Mouse (Mus musculus) cerebellum, adult 11 months (tissue): ENCODE measurements around the gene Zfpm1.

Experiments
- DNase-seq: peaks from one replicate; pipeline ENCODE4 v3.0.0; 2022

The Zfpm1 gene

GRCm38 (mm10) chr8:122329553-122330239 is 47.8 kb downstream of the Zfpm1 start:
- DNase-seq, result no peak

DNA sequence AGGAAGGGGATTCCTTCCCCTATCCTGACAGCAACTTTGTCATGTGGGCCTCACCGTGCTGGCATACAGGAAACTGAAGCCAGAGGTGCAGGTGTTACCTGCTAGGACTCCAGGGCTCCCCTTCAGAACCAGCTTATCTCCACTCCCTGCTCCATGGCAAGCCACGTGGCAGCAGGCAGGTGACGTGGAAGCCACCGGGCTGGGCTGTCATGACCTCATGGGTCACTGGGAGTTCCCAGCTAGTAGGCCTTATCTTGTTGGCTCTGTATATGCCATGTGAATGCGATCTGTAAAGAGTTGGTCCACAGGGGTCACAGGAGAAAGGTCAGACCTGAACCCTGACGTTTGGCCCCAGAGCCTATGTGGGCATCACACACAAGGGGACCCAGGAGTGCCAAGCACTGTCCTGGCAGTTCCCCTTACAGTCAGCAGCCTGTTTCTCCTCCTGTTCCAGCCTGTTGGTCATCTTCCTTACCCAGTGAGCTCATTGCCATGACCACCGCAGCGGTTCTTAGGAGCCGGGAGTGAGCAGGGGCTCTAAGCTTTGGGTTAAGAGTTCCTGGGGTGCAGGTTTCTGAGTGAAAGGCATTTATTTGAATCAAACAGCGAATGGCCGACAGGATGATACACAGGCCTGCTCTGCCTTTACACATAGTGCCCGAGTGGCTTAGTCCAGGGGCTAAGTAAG is 48.6 kb downstream of the Zfpm1 start:
- no peak for DNase-seq

DNA sequence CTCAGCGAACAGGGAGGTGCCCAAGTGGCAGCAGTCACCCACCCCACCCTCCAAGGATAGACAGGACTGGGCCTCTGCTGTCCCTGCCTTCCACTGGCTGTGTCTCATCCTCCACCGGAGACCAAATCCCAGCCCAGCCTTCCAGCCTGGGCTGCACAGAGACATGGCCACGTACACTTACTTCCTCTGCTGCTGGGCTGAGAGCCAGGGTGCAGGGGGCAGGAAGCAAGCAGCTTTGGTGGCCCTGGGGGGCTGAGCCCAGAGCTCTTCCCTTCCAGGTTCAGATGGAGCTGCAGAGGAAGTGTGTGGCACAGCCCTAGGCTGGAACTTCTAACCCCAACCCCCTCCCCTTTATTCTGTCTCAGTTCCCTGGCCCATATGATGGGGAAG is 49.2 kb downstream of the Zfpm1 start:
- no peak for DNase-seq

DNA sequence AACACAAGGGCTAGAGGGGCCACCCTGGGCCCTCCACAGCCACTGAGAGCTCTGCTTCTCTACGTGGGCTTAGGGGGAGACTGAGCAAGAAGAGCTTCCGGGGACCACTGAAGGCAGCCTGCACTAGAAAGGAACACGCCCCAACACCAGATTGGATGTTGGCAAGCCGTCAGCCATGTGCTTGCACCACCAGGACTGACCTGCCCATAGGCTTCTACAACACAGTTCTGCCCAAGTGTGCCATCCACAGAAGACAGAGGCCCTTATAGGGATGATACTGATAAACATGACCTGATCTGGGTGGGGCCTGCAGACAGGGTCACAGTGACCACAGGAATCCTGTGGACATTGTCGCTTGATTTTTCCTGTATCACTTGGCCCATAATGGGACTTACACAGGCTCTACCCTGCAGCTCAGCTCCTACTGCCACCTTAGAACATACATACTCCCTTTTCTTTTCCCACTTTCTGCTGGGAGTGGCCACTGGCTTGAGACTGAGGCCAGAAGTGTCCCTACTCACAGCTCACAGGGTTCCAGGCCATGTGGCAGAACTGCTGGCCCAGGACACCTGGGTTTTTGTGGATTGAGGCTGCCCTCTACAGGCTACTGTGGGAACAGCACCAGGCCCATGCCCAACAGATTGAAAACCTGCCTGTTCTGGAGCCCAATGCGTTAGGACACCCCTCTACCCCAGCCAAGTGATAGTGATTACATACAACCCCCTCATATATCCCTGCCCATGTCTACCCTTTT is 51.0 kb downstream of the Zfpm1 start:
- peak; percentile 83 for DNase-seq

- DNase-seq, result peak; percentile 21
Observed at GRCm38 (mm10) chr8:122333531-122333930, 51.6 kb downstream of the Zfpm1 start.

DNA sequence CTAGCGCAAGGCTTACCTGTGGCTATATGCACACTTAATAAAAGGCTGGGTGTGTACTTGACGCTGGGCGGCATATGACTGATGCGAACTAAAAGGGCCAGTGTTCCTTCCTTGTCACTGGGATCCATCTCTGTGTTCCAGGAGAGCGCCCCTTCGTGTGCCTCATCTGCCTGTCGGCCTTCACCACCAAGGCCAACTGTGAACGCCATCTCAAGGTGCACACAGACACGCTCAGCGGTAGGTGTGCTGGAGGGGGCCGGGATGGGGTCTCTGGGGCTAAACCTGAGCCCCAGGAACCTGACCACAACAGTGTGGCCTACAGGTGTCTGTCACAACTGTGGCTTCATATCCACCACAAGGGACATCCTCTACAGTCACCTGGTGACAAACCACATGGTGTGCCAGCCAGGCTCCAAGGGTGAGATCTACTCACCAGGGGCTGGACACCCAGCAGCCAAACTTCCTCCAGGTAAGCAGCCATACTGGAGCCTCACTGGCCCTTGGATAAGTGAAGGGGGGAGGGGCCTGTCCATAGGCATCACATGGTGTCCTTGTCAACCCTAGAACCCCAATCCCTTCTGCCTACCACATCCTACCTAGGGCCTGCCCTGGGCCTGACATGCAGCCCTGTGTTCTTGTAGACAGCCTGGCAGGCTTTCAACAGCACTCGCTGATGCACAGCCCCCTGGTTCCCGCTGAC is 53.0 kb downstream of the Zfpm1 start:
- DNase-seq, result no peak

GRCm38 (mm10) chr8:122335638-122336250 is 53.8 kb downstream of the Zfpm1 start:
- DNase-seq, result peak; percentile 23

DNA sequence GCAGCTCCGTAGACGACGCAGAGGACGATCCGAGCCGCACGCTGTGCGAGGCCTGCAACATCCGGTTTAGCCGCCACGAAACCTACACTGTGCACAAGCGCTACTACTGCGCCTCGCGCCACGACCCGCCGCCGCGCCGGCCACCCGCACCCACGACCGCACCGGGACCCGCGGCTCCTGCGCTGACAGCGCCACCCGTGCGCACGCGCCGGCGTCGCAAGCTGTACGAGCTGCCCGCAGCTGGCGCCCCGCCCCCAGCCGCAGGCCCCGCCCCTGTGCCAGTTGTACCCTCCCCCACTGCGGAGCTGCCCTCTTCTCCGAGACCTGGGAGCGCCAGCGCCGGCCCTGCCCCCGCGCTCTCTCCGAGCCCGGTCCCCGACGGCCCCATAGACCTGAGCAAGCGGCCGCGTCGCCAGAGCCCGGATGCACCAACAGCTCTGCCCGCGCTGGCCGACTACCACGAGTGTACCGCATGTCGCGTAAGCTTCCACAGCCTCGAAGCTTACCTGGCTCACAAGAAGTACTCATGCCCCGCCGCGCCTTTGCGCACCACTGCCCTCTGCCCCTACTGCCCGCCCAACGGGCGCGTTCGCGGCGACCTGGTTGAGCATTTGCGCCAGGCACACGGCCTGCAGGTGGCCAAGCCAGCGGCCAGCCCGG is 54.4 kb downstream of the Zfpm1 start:
- DNase-seq, result peak; percentile 33

- DNase-seq, result no peak
Observed at GRCm38 (mm10) chr8:122338852-122339251, 56.9 kb downstream of the Zfpm1 start.

GRCm38 (mm10) chr8:122340761-122341160 is 58.8 kb downstream of the Zfpm1 start:
- DNase-seq, result no peak

- DNase-seq, result no peak
Observed at GRCm38 (mm10) chr8:122341790-122342189, 59.8 kb downstream of the Zfpm1 start.

DNA sequence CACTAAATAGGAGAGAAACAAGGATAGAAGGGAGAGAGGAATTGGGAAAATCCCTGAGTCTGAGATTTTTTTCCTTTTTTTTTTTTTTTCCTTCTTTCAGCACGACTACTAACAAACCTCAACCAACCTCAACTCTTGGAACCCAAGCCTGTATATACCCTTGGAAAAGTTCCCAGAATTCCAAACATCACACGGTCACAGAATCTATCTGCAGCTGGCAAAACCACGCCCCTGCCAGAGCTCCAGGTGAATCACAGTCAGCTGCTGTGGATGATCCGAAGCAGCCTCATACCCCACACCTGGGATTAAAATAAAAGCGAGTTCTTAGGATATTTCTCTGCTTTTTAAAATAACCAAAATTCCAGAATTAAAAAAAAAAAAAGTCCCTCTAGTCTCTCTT is 60.4 kb downstream of the Zfpm1 start:
- DNase-seq, result no peak

DNA sequence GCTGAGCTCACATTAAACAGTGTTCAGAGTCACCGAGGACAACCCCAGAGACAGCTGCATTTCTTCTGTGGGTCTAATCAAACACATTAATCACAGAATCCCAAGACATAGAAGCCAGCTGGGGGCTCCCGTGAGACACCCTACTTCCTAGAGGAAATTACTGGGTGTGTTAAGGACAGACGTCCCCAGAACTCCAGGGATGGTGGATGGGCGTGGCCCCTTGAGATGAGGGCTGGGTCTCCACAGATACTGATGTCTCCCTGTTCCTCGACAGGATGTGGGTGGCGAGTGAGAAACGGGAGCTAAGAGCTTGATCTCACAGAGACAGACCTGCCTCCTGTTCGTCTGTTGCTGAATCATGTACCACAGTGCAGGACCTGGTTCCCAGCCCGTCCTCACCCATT is 60.9 kb downstream of the Zfpm1 start:
- peak; percentile 23 for DNase-seq

- DNase-seq, result peak; percentile 24
Observed at GRCm38 (mm10) chr8:122343341-122343740, 61.4 kb downstream of the Zfpm1 start.

DNA sequence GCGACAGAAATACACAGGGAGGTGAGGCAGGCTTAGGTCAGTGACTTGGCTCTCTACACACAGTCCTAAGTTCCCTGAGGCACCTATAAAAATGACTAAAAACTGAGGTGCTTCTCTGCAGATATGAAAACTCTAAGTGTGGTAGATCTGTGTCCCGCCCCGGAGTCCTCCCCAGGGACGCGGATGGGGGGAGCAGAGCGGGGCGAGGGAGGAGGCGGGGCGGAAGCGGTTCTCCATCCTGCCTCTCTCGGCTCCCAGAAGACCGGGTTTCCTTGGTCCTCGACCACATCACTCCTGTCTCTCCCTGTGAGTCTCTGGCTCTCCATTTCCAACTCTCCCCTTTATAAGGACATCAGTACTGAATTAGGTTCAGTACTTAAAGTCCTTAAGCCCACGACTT is 61.8 kb downstream of the Zfpm1 start:
- DNase-seq, result peak; percentile 49

GRCm38 (mm10) chr8:122344219-122344618 is 62.3 kb downstream of the Zfpm1 start:
- peak; percentile 34 for DNase-seq

- DNase-seq, result no peak
Observed at GRCm38 (mm10) chr8:122345181-122346095, 63.5 kb downstream of the Zfpm1 start.

DNA sequence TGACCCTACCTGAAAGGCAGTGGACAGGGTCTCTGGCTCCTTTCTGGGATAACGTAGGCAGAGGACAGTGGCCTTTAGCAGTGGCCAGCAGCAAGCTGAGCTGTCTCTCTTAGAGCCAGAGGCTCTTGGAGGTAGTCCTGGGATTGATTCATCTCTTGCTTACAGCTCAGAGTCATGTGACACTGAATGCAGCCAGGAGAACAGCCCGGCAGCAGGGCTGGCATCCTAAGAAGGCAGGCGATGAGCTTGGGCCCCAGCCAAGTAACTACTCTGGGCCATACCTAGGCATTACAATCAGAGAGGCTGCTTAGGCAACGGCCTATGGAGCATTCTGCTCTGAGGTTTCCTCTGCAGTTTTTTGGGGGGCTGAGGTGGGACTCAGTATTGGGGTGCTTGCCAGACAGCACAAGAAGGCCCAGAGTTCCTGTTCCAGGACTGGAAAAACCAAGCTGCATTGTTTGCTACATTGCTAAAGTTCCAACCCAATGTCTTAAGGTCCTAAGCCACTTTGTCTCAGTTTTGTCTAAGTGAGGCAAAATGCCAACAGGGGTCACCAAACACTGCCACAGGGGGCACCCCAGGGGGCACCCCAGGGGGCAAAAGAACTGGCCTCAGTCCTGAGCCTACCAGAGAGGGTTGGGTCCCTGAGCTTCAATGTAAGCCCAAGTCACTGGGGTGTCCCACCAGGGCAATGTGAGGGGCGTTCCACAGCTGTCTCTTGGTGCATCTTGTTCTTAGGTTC is 66.0 kb downstream of the Zfpm1 start:
- peak; percentile 88 for DNase-seq

DNA sequence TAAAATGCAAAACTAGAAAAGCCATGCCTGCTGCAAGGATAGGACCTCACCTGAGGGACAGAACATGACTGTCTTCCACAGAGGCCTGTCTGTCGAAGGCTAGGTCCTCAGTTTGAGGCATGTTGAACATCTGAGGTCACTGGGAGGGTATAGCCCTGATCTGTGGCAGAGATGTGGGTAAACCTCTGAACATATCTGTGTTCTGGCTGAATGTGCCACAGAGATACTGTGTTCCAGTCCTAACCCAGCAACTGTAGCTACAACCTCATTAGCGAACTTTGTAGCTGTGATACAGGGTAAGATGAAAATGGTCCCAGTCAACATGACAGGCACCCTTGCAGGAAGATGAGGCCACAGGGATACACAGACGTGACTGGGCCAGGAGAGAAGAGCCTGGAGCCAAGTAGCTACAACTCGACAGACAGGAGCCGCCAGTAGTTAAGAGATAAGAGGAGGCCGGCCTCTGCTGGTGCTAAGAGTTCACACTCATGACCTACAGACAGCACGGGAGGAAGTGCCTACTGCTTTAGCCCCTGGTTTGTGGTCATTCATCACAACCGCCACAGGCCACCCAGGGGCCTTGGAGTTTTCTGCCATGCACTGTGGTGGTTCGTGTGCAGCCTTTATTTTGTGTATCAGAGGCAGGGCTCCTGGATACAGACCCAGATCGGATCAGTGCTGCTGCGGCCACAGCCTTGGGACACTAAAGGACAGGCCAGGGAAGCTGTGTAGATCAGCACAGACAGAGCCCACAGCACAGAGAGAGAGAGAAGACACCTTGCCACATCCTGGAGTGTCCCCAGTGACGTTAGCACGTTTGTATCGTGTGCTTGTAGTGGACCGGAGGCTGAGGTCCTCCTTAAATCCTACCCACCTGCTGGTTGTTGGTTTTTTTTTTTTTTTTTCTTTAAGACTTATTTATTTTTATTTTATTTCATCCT is 67.7 kb downstream of the Zfpm1 start:
- no peak for DNase-seq
